Comparison of ENCODE assay signal across 13 mouse cellular contexts in genomic region chr7:30698101-30698500, GRCm38 (mm10). TPM values are rescaled to one million over a fixed set of nuclear protein-coding genes. Genes with fewer than 3 reads are reported as not detected.
DNase-seq lines count a peak whose midpoint lies in the region; ATAC-seq lines count a peak whose summit lies in the region.
"Had no signal": no experiment of that assay in that cellular context is flagged by ENCODE, and none has a peak within 500 bp of the region (broad histone marks: within the 10 kb centered on the region; RNA-seq: fewer than 3 reads in every experiment).

No protein-coding gene starts in this region.

- peak; percentile 28 for DNase-seq in adrenal gland, postnatal 10 days
- no peak for DNase-seq in adrenal gland, adult 18-20 months (ENCODE audit: low spot score in 2 of 2)
- peak; percentile 21 for DNase-seq in lung, postnatal 25 days (ENCODE audit: low spot score)
- DNase-seq in lung, postnatal 14 days, result no peak
- peak; percentile 75 for DNase-seq in MEL-GATA-1-ER (ENCODE audit: extremely low read depth, low read depth)
- DNase-seq in gastrocnemius, adult 8-10 months (ENCODE audit: low spot score in 2 of 2), result no peak
- DNase-seq: gastrocnemius, adult 2 months; thymus, adult 18-20 months had no signal

- ATAC-seq in monocyte, adult 5-6 weeks (replicated peaks; ENCODE audit: insufficient number of reproducible peaks, low FRiP score, low TSS enrichment, poor library complexity, severe bottlenecking), result peak; percentile 94
- ATAC-seq in erythroid progenitor cell, adult 5-6 weeks (replicated peaks; ENCODE audit: low FRiP score, poor library complexity, severe bottlenecking), result no peak
- ATAC-seq: forebrain, embryonic 15.5 days had no signal

RNA-seq across cellular contexts. Expression of gene 2200002J24Rik, which starts 0.6 kb away (rescaled TPM):
- total RNA-seq in adrenal gland, postnatal 10 days (2021), result 1 to 10 TPM in 1 of 2 experiments, not detected in 1; 2.6 TPM
- total RNA-seq in adrenal gland, adult 18-20 months (2021), result 1 to 10 TPM; 2.7 to 6.4 TPM
- not detected in 3 replicates for total RNA-seq in monocyte, adult 5-6 weeks (2017)
- total RNA-seq in gastrocnemius, adult 8-10 months (2022), result not detected
- total RNA-seq in erythroid progenitor cell, adult 5-6 weeks (2015; ENCODE audit: low replicate concordance), result not detected in 2 replicates
- total RNA-seq in erythroid progenitor cell, adult 5-6 weeks (2017; ENCODE audit: low replicate concordance), result not detected in 2 replicates
- total RNA-seq: gastrocnemius, adult 2 months; heart, postnatal 25 days; left cerebral cortex, postnatal 25 days had no signal

RNA-seq across cellular contexts. Expression of gene Atp4a, which starts 13.9 kb away (rescaled TPM):
- 1 to 10 TPM; 2.3 to 3.1 TPM for total RNA-seq in adrenal gland, postnatal 10 days (2021)
- 1 to 10 TPM; 1.3 to 2.6 TPM for total RNA-seq in adrenal gland, adult 18-20 months (2021)
- 0.75 TPM in 1 of 3 replicates, not detected in the others for total RNA-seq in monocyte, adult 5-6 weeks (2017)
- 1 to 10 TPM in 1 of 4 experiments, under 1 TPM in 1, not detected in 2; 0.31 to 1.4 TPM for total RNA-seq in gastrocnemius, adult 8-10 months (2022)
- total RNA-seq in erythroid progenitor cell, adult 5-6 weeks (2015; ENCODE audit: low replicate concordance), result 4.0 TPM in 1 of 2 replicates, not detected in the other
- not detected in 2 replicates for total RNA-seq in erythroid progenitor cell, adult 5-6 weeks (2017; ENCODE audit: low replicate concordance)
- total RNA-seq: heart, postnatal 25 days had no signal

RNA-seq across cellular contexts. Expression of gene Pmis2, which starts 26.7 kb away (rescaled TPM):
- total RNA-seq in adrenal gland, postnatal 10 days (2021), result not detected
- total RNA-seq in adrenal gland, adult 18-20 months (2021), result not detected
- total RNA-seq in monocyte, adult 5-6 weeks (2017), result not detected in 3 replicates
- 1 to 10 TPM; 1.9 to 3.4 (median 2.9) TPM for total RNA-seq in gastrocnemius, adult 8-10 months (2022)
- not detected in 2 replicates for total RNA-seq in erythroid progenitor cell, adult 5-6 weeks (2015; ENCODE audit: low replicate concordance)
- not detected in 2 replicates for total RNA-seq in erythroid progenitor cell, adult 5-6 weeks (2017; ENCODE audit: low replicate concordance)
- total RNA-seq: left cerebral cortex, postnatal 25 days had no signal

RNA-seq across cellular contexts. Expression of gene Tmem147, which starts 31.2 kb away (rescaled TPM):
- 100 to 1,000 TPM; 246 to 247 TPM for total RNA-seq in adrenal gland, postnatal 10 days (2021)
- 100 to 1,000 TPM; 197 to 214 TPM for total RNA-seq in adrenal gland, adult 18-20 months (2021)
- 14.0 to 17.1 TPM (median 17.0 TPM) in 3 replicates for total RNA-seq in monocyte, adult 5-6 weeks (2017)
- 100 to 1,000 TPM; 215 to 260 (median 249) TPM for total RNA-seq in gastrocnemius, adult 8-10 months (2022)
- 5.4 and 21.0 TPM in 2 replicates for total RNA-seq in erythroid progenitor cell, adult 5-6 weeks (2015; ENCODE audit: low replicate concordance)
- total RNA-seq in erythroid progenitor cell, adult 5-6 weeks (2017; ENCODE audit: low replicate concordance), result 5.1 and 11.2 TPM in 2 replicates

RNA-seq across cellular contexts. Expression of gene Haus5, which starts 33.3 kb away (rescaled TPM):
- total RNA-seq in adrenal gland, postnatal 10 days (2021), result 10 to 100 TPM; 10.5 to 12.4 TPM
- 1 to 10 TPM; 6.9 to 7.9 TPM for total RNA-seq in adrenal gland, adult 18-20 months (2021)
- total RNA-seq in monocyte, adult 5-6 weeks (2017), result 5.6 to 20.3 TPM (median 11.0 TPM) in 3 replicates
- total RNA-seq in gastrocnemius, adult 8-10 months (2022), result 1 to 10 TPM; 2.0 to 4.3 (median 4.0) TPM
- total RNA-seq in erythroid progenitor cell, adult 5-6 weeks (2015; ENCODE audit: low replicate concordance), result 49.9 and 51.5 TPM in 2 replicates
- total RNA-seq in erythroid progenitor cell, adult 5-6 weeks (2017; ENCODE audit: low replicate concordance), result 45.6 and 50.1 TPM in 2 replicates

Comparison
In these comparisons a context has a peak if more than half of its experiments do, and no peak if none do; other contexts are left out.
1. DNase-seq: peak in adrenal gland, postnatal 10 days (single experiment), lung, postnatal 25 days (single experiment) and MEL-GATA-1-ER (single experiment); none in adrenal gland, adult 18-20 months (0 of 2), lung, postnatal 14 days (single experiment) and gastrocnemius, adult 8-10 months (0 of 2).